Mouse (Mus musculus): ENCODE data around the gene Yipf3. TPM values are rescaled to one million over a fixed set of nuclear protein-coding genes. Genes with fewer than 3 reads are reported as not detected.

The Yipf3 gene
- 10 to 100 TPM; 86.2 to 94.1 TPM for total RNA-seq (2023)

DNA sequence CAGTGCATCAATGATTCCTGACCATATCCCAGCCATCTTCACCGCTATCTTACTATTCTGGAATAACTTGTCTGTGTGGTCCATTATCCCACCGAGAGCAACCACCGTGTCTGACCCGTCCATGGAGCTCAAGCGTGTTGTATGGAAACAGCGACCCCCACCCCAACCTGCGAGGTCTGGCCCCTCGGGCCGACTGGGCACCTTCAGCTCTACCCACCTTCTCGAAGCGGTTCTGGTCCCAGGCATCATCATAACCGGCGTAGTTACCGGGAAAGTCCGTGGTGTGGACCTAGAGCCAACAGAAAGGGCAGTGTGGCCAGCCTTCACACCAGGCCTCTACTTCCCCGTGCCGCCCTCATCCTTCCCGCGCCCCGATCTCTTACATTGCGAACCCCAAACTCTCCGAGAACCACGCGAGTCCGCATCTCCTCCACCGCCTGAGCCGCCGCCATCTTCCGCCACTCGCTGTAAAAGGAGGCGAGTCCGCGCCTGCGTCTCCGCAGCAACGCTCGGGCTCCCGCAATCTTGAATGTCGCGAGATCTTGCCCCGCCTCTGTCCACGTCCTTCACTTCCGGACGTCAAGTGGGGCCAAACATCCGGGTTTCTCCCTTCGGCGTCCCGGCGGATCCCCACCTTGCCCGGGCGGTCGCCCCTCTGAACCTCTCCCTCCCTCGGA lies at the start of gene Yipf3, which contains the start of gene Polr1c:
Yipf3 (plus strand) TSS at position 569 of the 677 bp plus-strand sequence.
Polr1c (minus strand) TSS at position 543 of the 677 bp plus-strand sequence.

DNA sequence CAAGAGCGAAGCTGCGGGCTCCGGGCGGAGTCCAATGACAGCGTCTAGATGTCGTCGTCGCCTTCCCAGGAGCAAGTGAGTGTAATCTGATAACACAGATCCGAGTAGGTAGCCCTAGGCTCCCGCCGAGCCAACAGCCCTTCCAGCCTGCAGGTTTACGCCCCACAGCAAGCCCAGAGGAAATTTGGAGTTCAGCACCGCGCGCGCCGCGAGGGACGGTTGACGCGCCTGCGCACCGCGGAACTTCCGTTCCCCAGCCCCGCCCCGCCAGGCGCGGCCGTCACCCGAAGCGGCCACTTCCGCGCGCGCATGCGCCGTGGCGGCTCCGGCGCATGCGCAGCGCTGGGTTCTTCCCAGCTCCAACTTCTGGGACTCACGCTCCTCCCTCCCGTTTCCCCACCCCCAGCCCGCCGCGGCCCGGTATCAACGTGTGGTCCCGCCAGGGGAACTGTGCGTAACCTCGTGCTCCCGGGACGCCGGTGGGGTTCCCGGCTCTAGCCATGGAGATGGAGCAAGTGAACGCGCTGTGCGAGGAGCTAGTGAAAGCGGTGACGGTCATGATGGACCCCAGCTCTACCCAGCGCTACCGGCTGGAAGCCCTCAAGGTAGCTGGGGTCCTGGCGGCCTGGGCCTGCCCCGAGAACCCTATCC lies 45.3 kb upstream of the Yipf3 start, which contains the start of the genes Polh and Xpo5:
Polh (minus strand) TSS at position 225 of the 651 bp plus-strand sequence.
Xpo5 (plus strand) TSS at position 362 of the 651 bp plus-strand sequence.

DNA sequence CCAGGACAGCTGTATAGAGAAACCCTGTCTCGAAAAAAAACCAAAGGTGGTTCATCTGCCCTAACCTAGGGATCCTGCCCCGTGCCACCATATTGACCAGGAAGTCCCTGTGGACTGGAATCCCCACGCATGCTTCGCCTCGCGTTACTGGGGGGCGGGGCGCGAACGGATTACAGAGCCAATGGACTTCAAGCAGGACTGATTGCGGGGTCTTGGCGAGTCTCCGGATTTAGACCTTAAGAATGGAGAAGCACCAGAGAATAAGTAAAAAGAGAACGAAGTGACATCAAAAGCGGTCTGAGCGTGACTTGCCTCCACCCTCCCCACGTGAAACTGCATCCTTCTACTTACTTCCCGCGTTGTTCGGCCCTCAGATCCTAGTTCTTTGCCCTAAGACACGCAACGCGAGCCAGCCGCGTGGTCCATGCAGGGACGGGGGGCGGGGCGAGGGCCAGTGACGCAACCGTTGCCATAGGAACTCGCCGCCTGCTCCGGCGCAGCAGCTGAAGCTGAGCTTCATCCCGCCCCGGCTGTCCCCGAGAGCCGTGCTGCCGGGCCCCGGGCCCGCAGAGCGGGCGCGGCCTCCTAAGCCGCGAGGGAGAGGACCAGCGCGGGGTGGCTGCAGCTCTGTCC lies 5.7 kb downstream of the Yipf3 start, which contains the start of gene Lrrc73:
Lrrc73 (plus strand) TSS at position 80 of the 633 bp plus-strand sequence.

DNA sequence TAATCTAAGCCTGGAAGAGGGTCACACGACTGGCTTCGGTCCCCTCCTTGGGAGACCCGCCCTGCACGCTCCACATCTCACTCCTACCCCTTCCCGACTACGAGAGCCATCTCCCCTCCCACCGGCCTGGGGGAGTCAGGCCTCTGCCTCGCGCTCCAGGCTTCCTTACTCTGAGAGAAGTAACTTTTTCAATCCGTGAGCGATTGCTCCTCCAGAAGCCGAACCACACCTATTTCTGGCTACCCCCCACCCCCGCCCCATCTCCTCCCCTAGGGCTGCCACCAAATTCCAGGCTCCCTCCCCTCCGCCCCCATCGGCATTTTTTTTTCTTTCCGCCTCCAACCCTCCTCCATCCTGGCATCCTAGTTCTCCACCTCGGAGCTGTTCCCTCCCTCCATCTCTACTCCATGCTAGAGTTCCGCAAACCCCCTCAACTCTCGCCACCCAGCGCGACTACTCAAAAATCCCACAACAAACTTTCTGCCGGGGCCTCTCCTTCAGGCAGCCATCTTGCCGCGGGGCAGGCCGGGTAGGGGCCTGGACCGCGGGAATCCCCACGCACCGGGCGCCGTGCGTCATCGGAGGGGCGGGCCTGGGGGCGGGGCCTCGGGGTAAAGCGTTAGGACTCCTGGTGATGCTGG lies 34.7 kb downstream of the Yipf3 start, which contains the start of gene Tjap1:
Tjap1 (minus strand) TSS at position 544 of the 641 bp plus-strand sequence.

DNA sequence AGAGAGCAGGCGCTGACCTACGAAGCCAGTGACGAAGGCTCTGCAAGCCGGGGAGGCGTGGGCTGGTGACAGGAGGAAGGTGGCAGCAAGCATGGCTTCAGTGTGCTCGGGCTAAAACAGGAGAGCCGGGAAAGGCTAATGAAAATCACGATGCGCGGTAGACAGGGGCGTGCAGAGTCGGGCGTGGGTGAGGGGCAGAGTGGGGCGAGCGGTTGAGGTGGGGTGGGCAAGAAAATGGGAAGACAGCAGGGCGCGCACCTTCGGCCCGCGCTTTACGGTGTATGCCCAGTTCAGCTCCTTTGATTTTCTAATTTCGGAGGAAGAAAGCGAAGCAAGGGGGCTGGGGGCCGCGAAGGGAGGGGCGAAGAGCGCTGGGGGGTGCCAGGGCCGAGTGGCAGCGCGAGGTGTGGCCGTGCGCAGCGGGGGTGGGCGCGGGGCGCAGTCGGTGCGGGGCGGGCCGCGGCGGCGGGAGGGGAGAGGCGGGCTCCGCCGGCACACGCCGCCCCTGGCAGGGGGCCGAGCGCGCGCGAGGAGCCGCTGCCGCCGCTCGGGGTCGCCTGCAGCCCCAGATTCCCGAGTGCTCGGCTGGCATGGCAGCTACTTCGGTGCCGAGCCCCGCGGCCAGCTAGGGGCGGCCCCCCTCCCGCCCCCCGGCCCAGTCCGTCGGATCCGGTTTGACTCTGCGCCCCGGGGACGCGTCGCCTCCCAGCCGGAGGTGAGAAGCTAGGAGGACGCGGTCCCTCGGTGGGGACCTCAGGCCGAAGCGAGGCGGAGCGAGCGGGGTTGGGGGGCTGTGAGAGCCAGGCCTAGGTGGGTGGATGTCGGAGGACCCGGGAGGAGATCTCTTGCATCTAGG lies 49.7 kb downstream of the Yipf3 start, which contains the start of gene Dlk2:
Dlk2 (plus strand) TSS at position 58 of the 856 bp plus-strand sequence.

Other genes with a start within 250 kb of the Yipf3 start
- gene Vegfa, start 215.7 kb upstream of the Yipf3 start, total RNA-seq (2023), result 10 to 100 TPM; 37.8 to 39.6 TPM
- gene Mrps18a, start 137.1 kb upstream of the Yipf3 start, total RNA-seq (2023), result 10 to 100 TPM; 23.0 to 23.2 TPM
- gene Rsph9, start 103.9 kb upstream of the Yipf3 start, total RNA-seq (2023), result 1 to 10 TPM in 1 of 2 experiments, under 1 TPM in 1; 0.62 to 1.3 TPM
- gene Mad2l1bp, start 94.5 kb upstream of the Yipf3 start, total RNA-seq (2023), result 10 to 100 TPM; 17.5 to 21.9 TPM
- 100 to 1,000 TPM; 124 to 126 TPM for gene Gtpbp2, start 87.0 kb upstream of the Yipf3 start, total RNA-seq (2023)
- 10 to 100 TPM; 18.3 to 20.1 TPM for gene Polh, start 45.4 kb upstream of the Yipf3 start, total RNA-seq (2023)
- 10 to 100 TPM; 21.3 to 22.6 TPM for gene Xpo5, start 45.3 kb upstream of the Yipf3 start, total RNA-seq (2023)
- gene Polr1c, start within 50 bp of the Yipf3 start, total RNA-seq (2023), result 10 to 100 TPM; 20.6 to 23.0 TPM
- gene Lrrc73, start 5.5 kb downstream of the Yipf3 start, total RNA-seq (2023), result 1 to 10 TPM; 1.0 to 1.2 TPM
- gene Tjap1, start 34.9 kb downstream of the Yipf3 start, total RNA-seq (2023), result 10 to 100 TPM; 23.3 to 27.7 TPM
- not detected for gene Dlk2, start 49.3 kb downstream of the Yipf3 start, total RNA-seq (2023)
- gene Abcc10, start 80.3 kb downstream of the Yipf3 start, total RNA-seq (2023), result 1 to 10 TPM; 5.3 to 5.9 TPM
- 1 to 10 TPM; 5.0 to 9.9 TPM for gene Zfp318, start 135.7 kb downstream of the Yipf3 start, total RNA-seq (2023)
- gene Crip3, start 180.8 kb downstream of the Yipf3 start, total RNA-seq (2023), result not detected
- gene Slc22a7, start 190.4 kb downstream of the Yipf3 start, total RNA-seq (2023), result not detected
- gene Ttbk1, start 239.6 kb downstream of the Yipf3 start, total RNA-seq (2023), result not detected
- 1 to 10 TPM; 3.7 to 5.4 TPM for gene Dnph1, start 248.6 kb downstream of the Yipf3 start, total RNA-seq (2023)

Data from neutrophil, adult 59 days (primary cell).